Mouse (Mus musculus): ENCODE data around the gene Fdx1l.

GRCm38 (mm10) chr9:21027774-21028290 is 45.6 kb downstream of the Fdx1l start:
- no peak for TF ChIP-seq TAL1 (IDR thresholded peaks at IDR 0.05; ENCODE audit: low read length)
- TF ChIP-seq GATA1 (IDR thresholded peaks at IDR 0.05; ENCODE audit: low read length), result no peak

Data from erythroblast, embryonic 14.5 days (primary cell).